ENCODE assay signal across 10 mouse cellular contexts in genomic region chr4:48924576-48925459, GRCm38 (mm10).
A peak's percentile ranks its signal among the peaks of the same experiment; 100 is the strongest.
DNase-seq lines count a peak whose midpoint lies in the region; ATAC-seq lines count a peak whose summit lies in the region.
"Had no signal": no experiment of that assay in that cellular context is flagged by ENCODE, and none has a peak within 500 bp of the region (broad histone marks: within the 10 kb centered on the region; RNA-seq: fewer than 3 reads in every experiment).

No protein-coding gene starts in this region.

- no peak overlapping the region for H3K4me2 ChIP-seq in neural tube, embryonic 15.5 days
- H3K4me2 ChIP-seq: lung, embryonic 15.5 days had no signal

- 54% methylated on average over 4 of the region's 4 CpGs for WGBS in neural tube, embryonic 15.5 days

- H3K27me3 ChIP-seq in neural tube, embryonic 15.5 days (replicated peaks): no peaks in the 10 kb centered on the region
- H3K27me3 ChIP-seq: lung, embryonic 15.5 days had no signal

- ATAC-seq in neural tube, embryonic 15.5 days (ENCODE audit: low FRiP score): peak; percentile 69
- ATAC-seq in erythroid progenitor cell, adult 5-6 weeks (replicated peaks; ENCODE audit: low FRiP score, poor library complexity, severe bottlenecking): no peak

- peak; percentile 43 for DNase-seq in embryo, embryonic 9.5 days (ENCODE audit: extremely low spot score)
- DNase-seq in frontal cortex, postnatal 25 days (ENCODE audit: low spot score in 2 of 2): peak; percentile 11 to 12
- peak; percentile 74 to 77 for DNase-seq in left cerebral cortex, adult 9 months (ENCODE audit: low spot score in 2 of 2)
- DNase-seq in heart, adult 8-10 months (ENCODE audit: low spot score): no peak
- no peak for DNase-seq in ovary, postnatal 10 days (ENCODE audit: low spot score)
- DNase-seq in kidney, adult 9 months: no peak
- DNase-seq: gastrocnemius, adult 2 months had no signal

- no peak overlapping the region for H3K4me3 ChIP-seq in neural tube, embryonic 15.5 days (replicated peaks)
- H3K4me3 ChIP-seq: gastrocnemius, adult 2 months; lung, embryonic 15.5 days had no signal

- no peaks in the 10 kb centered on the region for H3K9me3 ChIP-seq in neural tube, embryonic 15.5 days (replicated peaks)
- H3K9me3 ChIP-seq: lung, embryonic 15.5 days had no signal

- no peak overlapping the region for H3K9ac ChIP-seq in neural tube, embryonic 15.5 days (replicated peaks)
- H3K9ac ChIP-seq: lung, embryonic 15.5 days had no signal

- peaks cover 3% of the 10 kb centered on the region; the same call in 1 of the 2 replicates for H3K4me1 ChIP-seq in neural tube, embryonic 15.5 days
- H3K4me1 ChIP-seq: lung, embryonic 15.5 days had no signal

- H3K36me3 ChIP-seq in neural tube, embryonic 15.5 days: no peaks in the 10 kb centered on the region
- H3K36me3 ChIP-seq: lung, embryonic 15.5 days had no signal

- H3K27ac ChIP-seq in neural tube, embryonic 15.5 days (replicated peaks): no peak overlapping the region
- H3K27ac ChIP-seq: gastrocnemius, adult 2 months; lung, embryonic 15.5 days had no signal

Comparison
In these comparisons a context has a peak if more than half of its experiments do, and no peak if none do; other contexts are left out.
1. DNase-seq: peak in embryo, embryonic 9.5 days (single experiment), frontal cortex, postnatal 25 days (2 of 2) and left cerebral cortex, adult 9 months (2 of 2); none in heart, adult 8-10 months (single experiment), ovary, postnatal 10 days (single experiment) and kidney, adult 9 months (single experiment).